Mouse (Mus musculus) testis, adult 2 months (tissue): Measurements from ENCODE around the gene Traf4.

Experiments used
- CTCF ChIP-seq: fragments of 200-500 bp; IDR thresholded peaks from 2 replicates; pipeline ENCODE4 v1.5.1; 2012; ENCODE audit warnings: low read depth, mild to moderate bottlenecking, inconsistent platforms, low read length, moderate library complexity; ENCODE audit not compliant: control insufficient read depth, insufficient read depth, insufficient replicate concordance
- POLR2A ChIP-seq: fragments of 200-500 bp; IDR thresholded peaks from 2 replicates; pipeline ENCODE4 v1.6.1; 2012; ENCODE audit warnings: low read depth, mild to moderate bottlenecking, inconsistent platforms, low read length, moderate library complexity; ENCODE audit not compliant: control insufficient read depth

GRCm38 (mm10) chr11:78190041-78190440 lies 24.7 kb upstream of the Traf4 start:
- TF ChIP-seq CTCF: no peak
- TF ChIP-seq POLR2A: no peak
